Mouse (Mus musculus) retina, embryonic 14.5 days (tissue): Measurements from ENCODE around the gene Psapl1.

Experiments
- DNase-seq: peaks from one replicate; pipeline ENCODE4 v3.0.0-alpha.2; 2015; ENCODE audit warnings: low spot score

Psapl1 gene

GRCm38 (mm10) chr5:36203916-36204315 is at the start of gene Psapl1:
Gene Psapl1, plus strand, starts transcription at chr5:36204021.
- no peak for DNase-seq

- peak; percentile 62 for DNase-seq
Observed at GRCm38 (mm10) chr5:36154879-36155485, 48.8 kb upstream of the Psapl1 start.

DNA sequence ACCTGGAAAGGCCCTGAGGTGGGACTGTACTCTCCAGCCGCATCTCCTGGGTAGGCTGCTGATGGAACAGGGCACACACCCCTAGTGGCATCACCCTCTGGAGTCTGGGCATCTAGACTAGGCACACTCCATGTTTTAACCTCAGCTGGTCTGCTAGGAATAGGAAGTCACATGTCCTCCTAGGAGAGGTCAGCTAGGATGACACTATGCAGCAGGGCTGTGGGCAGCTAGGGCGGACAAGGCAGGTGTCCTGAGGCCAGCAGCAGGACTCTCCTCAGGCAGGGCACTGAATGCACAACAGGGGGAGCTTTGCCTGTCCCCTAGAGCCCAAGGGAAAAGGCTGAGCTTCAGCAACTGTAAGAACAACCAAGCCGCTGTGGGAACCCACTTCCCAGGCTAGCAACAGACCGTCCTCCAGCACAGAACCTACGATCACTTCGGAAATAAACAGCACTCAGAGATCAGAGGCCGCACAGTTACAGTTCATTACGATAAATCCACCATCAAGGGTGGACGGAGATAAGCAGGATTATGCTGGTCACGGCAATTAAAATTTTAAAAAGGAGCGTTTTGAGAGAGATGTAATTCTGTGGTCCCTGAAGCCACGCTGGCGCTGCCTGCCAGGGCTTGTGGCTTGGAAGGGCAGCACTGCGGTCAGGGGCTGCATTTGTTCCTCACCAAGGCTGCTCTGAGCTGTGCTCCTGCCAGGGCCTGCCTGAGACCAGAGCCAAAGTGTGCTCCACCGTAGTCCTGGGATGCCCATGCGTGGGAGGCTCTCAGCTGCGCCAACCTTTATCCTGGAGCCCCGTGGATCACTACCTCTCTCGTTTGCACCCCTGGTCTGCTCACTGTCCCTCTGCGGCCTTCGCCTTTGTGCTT is 38.2 kb upstream of the Psapl1 start:
- DNase-seq, result peak; percentile 10

GRCm38 (mm10) chr5:36166346-36167013 is 37.3 kb upstream of the Psapl1 start:
- no peak for DNase-seq

DNA sequence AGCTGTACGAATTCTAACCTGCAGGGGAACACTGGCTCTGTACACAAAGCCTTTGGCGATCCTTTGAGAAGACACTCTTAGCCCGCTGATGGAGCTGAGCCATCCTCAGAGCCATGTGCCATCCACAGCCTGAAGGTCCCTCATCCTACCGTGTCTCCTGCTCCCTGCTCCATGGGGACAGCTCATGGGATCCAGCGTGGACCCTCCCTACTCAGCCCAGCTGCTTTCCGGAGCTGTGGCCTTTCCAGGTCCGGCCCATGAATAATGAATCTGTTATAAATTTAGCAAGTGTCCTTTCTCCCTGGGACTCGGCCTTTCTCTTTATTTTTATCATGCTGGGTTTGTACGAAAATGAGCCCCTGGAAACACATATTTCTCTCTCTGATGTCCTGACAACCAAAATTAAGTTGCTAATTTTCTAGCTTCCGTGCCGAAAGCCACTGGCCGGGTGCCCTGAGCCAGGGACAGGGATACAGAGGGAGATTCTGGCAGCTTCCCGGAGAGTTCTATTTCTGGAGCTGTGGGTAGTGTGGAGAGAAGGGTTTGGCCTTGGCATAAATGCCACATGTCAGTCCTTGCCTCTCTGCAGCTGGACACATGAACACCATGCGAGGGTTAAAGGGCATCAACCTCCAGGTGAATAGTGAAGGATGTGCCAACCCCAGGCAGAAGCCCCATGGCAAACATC is 34.7 kb upstream of the Psapl1 start:
- no peak for DNase-seq

GRCm38 (mm10) chr5:36174569-36175115 is 29.2 kb upstream of the Psapl1 start:
- DNase-seq, result peak; percentile 76

- no peak for DNase-seq
Observed at GRCm38 (mm10) chr5:36176409-36176808, 27.4 kb upstream of the Psapl1 start.

DNA sequence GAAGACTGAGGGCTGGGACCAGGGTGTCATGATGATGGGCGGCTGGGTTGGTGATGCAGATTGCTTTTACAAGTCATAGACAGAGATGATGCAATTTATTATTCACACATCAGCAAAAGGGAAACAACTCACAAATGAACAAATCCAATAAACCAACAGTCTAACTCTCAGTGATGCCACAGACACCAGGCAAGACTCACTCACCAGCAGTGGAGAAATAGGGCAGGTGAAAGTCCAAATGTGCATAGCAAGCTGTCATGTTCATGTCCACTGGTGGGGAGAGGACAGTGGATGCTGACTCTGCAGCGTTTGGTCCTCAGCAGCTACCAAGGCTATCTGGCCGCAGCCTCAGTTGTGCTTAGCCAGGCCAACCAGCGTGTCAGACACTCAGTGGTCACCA is 26.9 kb upstream of the Psapl1 start:
- DNase-seq, result no peak

DNA sequence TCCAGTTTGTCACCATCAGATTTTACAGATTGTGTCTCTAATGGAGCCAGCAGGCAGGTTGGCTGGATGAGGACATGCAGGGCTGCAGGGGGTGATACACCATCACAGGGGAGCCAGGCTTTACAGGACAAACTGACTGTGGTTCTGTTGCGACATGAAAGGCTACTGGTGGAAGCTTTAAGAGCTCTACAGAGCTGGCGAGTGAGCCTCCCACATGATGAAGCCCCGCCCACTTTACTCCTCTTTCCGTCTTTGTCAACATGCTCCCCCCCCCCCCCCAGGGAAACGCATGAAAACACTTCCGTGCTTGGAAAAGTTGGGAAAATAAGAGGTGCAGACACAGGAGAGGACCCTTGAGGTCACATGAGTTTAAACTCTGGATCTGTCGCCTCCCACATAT is 25.6 kb upstream of the Psapl1 start:
- no peak for DNase-seq

GRCm38 (mm10) chr5:36178785-36179184 is 25.0 kb upstream of the Psapl1 start:
- no peak for DNase-seq

GRCm38 (mm10) chr5:36179708-36180107 is 24.1 kb upstream of the Psapl1 start:
- DNase-seq, result no peak

DNA sequence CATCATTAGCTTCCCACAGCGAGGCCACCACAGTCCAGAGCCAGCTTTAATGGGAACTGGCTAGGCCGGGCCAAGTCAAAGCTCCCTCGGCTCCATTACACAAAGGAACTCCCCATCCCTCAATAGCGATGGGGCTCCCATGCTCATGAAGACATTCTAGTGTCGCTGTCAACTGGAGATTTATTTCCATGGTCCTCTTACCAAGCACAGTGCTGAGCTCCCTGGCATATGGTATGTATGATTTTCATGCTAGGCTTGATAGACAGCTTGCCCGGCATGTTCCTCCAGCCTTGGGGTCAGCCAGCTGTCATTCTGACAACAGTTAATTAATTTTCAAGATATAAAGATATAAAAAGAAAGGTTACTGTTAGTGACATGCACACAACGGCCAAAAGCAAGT is 21.5 kb upstream of the Psapl1 start:
- DNase-seq, result no peak

DNA sequence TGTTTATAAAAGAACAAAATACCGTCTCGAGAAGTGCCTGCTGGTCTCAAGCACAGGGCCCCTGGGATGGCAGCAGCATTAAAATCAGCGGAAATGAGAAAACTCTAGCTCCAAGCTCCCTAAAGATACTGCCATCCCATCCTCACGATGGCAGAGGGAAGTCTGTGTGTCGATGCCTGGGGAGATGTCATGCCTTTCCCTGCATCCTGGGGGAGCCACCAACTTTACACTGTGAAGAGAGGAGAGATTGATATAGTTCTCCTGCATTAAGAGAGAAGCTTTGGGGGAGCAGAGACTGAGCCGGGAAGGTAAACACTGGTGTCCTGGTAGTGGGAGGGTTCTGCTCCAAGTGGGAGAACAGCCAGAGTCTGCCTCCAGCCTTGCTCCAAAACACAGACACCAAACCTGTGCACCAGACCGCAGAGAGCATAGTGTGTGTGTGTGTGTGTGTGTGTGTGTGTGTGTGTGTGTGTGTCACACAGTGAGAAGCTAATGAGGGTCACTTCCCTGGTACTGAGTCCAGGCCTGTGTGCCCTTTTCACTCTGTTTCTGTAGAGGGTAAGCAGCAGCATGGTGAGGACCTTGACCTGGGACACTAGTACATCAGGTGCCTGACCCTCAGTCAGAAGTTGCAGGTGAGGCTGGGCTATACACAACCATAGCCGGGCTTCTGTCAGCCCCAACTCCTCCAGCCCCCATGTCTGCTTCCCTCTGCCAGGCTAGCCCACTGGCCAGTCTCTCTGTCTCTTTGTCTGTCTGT is 17.3 kb upstream of the Psapl1 start:
- DNase-seq, result no peak

- no peak for DNase-seq
Observed at GRCm38 (mm10) chr5:36188310-36188709, 15.5 kb upstream of the Psapl1 start.

GRCm38 (mm10) chr5:36191285-36191684 is 12.5 kb upstream of the Psapl1 start:
- no peak for DNase-seq

DNA sequence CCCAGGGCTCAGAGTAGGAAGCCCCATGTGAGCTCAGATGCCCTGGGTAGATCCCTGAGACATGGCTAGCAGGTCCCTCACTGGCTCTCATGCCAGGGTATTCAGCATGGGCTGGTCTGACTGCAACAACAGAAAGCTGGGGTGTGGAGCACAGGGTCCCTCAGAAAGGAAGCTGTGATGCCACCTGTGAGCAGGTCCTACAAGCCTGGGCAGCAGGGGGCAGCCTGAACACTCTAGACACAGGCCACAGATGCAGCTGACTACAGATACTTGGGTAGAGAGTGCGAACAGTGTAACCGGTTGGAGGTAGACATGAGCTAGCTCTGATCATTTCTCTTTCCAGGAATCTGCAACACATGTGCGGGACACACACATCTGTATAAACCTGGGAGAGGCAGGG is 11.9 kb upstream of the Psapl1 start:
- DNase-seq, result peak; percentile 27

GRCm38 (mm10) chr5:36192677-36193076 is 11.1 kb upstream of the Psapl1 start:
- no peak for DNase-seq

DNA sequence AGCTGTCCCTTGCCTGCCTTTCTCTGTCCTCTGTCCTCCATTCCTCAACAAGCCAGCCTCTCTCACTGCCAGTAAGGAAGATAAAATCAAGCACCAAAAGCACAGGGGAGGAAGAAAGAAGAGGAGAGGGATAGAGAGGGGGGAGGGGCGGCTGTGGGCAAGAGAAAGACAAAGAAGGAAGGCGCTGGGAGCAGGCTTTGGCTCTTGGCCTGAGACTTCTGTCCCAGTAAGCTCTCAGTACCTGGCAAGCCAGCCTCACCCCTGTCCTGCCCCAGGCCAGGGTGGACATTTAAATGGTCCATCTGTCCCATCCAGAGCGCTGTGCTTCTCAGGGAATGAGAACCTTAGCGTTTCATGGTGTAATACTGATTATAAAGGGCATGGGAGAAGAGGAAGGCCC is 9.2 kb upstream of the Psapl1 start:
- DNase-seq, result no peak

DNA sequence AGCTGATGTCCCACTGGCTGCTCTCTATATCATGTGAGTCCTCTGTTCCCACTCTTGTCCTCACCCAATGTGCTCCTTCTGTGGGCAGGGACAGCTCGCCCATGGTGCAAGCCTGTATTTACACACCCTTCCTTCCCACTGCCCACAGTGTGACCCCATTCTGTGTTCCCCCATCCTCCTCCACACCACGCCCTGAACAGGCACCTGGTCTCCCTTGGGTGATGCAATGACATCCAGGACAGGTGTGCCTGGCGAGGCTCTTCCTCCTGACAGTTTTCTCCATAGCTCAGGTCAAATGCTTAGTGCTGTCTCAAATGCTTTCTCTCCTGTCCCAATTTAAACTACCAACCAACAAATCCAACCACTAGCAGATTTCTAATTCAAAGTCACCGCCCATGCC is 8.4 kb upstream of the Psapl1 start:
- DNase-seq, result no peak

DNA sequence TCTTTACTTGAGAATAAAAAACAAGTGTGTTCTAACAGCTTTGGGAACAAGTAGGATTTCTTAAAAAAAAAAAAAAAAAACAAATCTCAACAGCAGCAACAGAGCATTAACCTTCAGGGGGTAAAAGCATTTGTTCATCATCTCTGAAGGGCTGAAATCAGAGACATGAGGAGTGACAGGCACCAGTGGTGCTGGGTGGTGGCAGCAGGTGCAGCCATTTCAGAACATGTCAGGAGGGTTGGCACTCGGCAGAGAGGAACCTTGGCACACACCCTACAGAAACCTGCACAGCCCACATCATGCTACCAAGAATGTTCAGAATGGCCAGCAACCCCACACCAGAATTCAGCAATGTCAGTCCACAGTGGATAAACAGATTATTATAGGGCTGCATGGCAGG is 4.3 kb upstream of the Psapl1 start:
- DNase-seq, result no peak

- no peak for DNase-seq
Observed at GRCm38 (mm10) chr5:36202781-36203180, 1.0 kb upstream of the Psapl1 start.
